In the genomic region with DNA sequence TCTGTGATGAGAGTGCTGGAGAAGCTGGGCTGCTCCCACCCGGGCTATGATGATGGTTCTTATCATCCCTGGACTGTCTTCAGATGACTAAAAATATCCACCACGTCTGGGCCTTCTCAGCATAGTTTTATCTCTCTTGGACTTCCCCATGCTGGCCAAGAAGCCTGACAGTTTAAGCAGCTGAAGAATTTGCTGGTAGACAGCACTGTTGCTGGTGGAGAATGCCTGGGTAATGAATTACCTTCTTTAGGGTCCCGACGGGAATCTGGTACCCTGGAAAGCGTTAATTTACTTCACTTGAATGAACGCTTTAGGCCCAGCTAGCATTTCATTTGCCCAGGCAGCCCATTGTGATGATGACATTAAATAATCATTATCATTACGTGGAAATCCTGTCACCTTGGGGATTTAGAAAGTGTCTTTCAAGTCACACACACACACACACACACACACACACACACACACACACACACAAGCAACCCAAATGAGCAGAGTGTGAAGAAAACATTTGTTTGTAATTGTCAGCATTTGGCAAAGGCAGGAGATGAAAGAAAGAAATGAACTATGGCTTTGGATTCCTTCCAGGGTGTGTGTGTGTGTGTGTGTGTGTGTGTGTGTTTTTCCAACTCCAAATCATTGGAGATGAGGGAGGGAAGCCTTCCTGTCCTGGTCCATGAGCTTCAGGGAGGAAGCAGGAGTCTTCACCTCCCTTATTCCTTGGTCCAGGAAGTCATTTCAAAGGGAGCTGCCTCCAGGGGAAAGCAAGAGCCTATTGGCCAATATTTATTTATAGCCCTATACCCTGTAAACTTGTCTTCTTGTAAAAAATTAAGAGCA, we compare ENCODE assay signal across 11 mouse cellular contexts.
A peak's percentile ranks its signal among the peaks of the same experiment; 100 is the strongest.
DNase-seq lines count a peak whose midpoint lies in the region; ATAC-seq and TF ChIP-seq lines count a peak whose summit lies in the region.
"Had no signal": no experiment of that assay in that cellular context is flagged by ENCODE, and none has a peak within 500 bp of the region (broad histone marks: within the 10 kb centered on the region; RNA-seq: fewer than 3 reads in every experiment).

No protein-coding gene starts in this region.

- no peaks in the 10 kb centered on the region for H3K27me3 ChIP-seq in kidney, postnatal 0 days (ENCODE audit: insufficient read depth, low read length)
- H3K27me3 ChIP-seq in forebrain, embryonic 15.5 days: no peaks in the 10 kb centered on the region
- no peaks in the 10 kb centered on the region for H3K27me3 ChIP-seq in heart, embryonic 16.5 days (ENCODE audit: control insufficient read depth, insufficient read depth, low read length)
- H3K27me3 ChIP-seq in lung, postnatal 0 days (replicated peaks; ENCODE audit: insufficient read depth, low read length): no peaks in the 10 kb centered on the region
- H3K27me3 ChIP-seq: Patski had no signal

- H3K4me2 ChIP-seq in kidney, postnatal 0 days (ENCODE audit: low read length): no peak overlapping the region
- no peak overlapping the region for H3K4me2 ChIP-seq in forebrain, embryonic 15.5 days (replicated peaks)
- peak overlapping the region; percentile 14; the same call in 1 of the 2 replicates for H3K4me2 ChIP-seq in heart, embryonic 16.5 days (ENCODE audit: low read depth, low read length)
- no peak overlapping the region for H3K4me2 ChIP-seq in lung, postnatal 0 days (replicated peaks; ENCODE audit: low read depth, low read length)

- peak; percentile 85 for DNase-seq in kidney, postnatal 0 days (ENCODE audit: low spot score)
- DNase-seq in kidney, postnatal 25 days: no peak
- peak; percentile 55 for DNase-seq in lung, postnatal 0 days (ENCODE audit: low spot score)
- DNase-seq in frontal cortex, postnatal 14 days (ENCODE audit: low spot score in 2 of 2): no peak
- no peak for DNase-seq in gastrocnemius, postnatal 10 days
- DNase-seq: cerebellum, adult 11 months; thymus, postnatal 4 days had no signal

- H3K9ac ChIP-seq in kidney, postnatal 0 days (ENCODE audit: low read depth, low read length): no peak overlapping the region
- no peak overlapping the region for H3K9ac ChIP-seq in forebrain, embryonic 15.5 days (replicated peaks)
- H3K9ac ChIP-seq in heart, embryonic 16.5 days (ENCODE audit: low read length): no peak overlapping the region
- no peak overlapping the region for H3K9ac ChIP-seq in lung, postnatal 0 days (replicated peaks; ENCODE audit: low read depth)

- no peaks in the 10 kb centered on the region for H3K36me3 ChIP-seq in kidney, postnatal 0 days (ENCODE audit: insufficient read depth, low read length)
- no peaks in the 10 kb centered on the region for H3K36me3 ChIP-seq in forebrain, embryonic 15.5 days
- no peaks in the 10 kb centered on the region for H3K36me3 ChIP-seq in heart, embryonic 16.5 days (ENCODE audit: control insufficient read depth, insufficient read depth)
- no peaks in the 10 kb centered on the region for H3K36me3 ChIP-seq in lung, postnatal 0 days (ENCODE audit: insufficient read depth, low read length)

- no peak overlapping the region for H3K4me3 ChIP-seq in kidney, postnatal 0 days (replicated peaks; ENCODE audit: low read depth, low read length)
- H3K4me3 ChIP-seq in forebrain, embryonic 15.5 days: no peak overlapping the region
- H3K4me3 ChIP-seq in heart, embryonic 16.5 days (ENCODE audit: low read length): no peak overlapping the region
- no peak overlapping the region for H3K4me3 ChIP-seq in lung, postnatal 0 days (ENCODE audit: low read depth, low read length)

- no peaks in the 10 kb centered on the region for H3K9me3 ChIP-seq in kidney, postnatal 0 days (replicated peaks; ENCODE audit: low read length)
- H3K9me3 ChIP-seq in forebrain, embryonic 15.5 days: no peaks in the 10 kb centered on the region
- no peaks in the 10 kb centered on the region for H3K9me3 ChIP-seq in heart, embryonic 16.5 days (replicated peaks; ENCODE audit: control insufficient read depth, low read length)
- H3K9me3 ChIP-seq in lung, postnatal 0 days (ENCODE audit: low read length): no peaks in the 10 kb centered on the region

- no peak for TF ChIP-seq CTCF in kidney, postnatal 0 days (IDR thresholded peaks at IDR 0.05; ENCODE audit: low read depth)
- no peak for TF ChIP-seq CTCF in lung, postnatal 0 days (IDR thresholded peaks at IDR 0.05)

- peak; percentile 29; the same call in 1 of the 2 replicates for ATAC-seq in kidney, postnatal 0 days (replicated peaks; ENCODE audit: low FRiP score, low read depth)
- ATAC-seq in forebrain, embryonic 15.5 days (replicated peaks): peak; percentile 58; the same call in 1 of the 2 replicates
- ATAC-seq in heart, embryonic 16.5 days (replicated peaks; ENCODE audit: extremely low read depth, insufficient read depth, low FRiP score): peak; percentile 58
- ATAC-seq in lung, postnatal 0 days: peak; percentile 57
- ATAC-seq: inflammation-experienced regulatory T-cells, adult 6 months had no signal

- TF ChIP-seq EP300 in lung, postnatal 0 days (IDR thresholded peaks at IDR 0.05): no peak

- no peaks in the 10 kb centered on the region for H3K4me1 ChIP-seq in kidney, postnatal 0 days (replicated peaks; ENCODE audit: insufficient read depth, low read length)
- peaks cover 12% of the 10 kb centered on the region; the same call in 1 of the 2 replicates for H3K4me1 ChIP-seq in forebrain, embryonic 15.5 days
- peaks cover 11% of the 10 kb centered on the region for H3K4me1 ChIP-seq in heart, embryonic 16.5 days (ENCODE audit: control insufficient read depth, insufficient read depth, low read length)
- no peaks in the 10 kb centered on the region for H3K4me1 ChIP-seq in lung, postnatal 0 days (ENCODE audit: insufficient read depth, low read depth, low read length)

- WGBS in kidney, postnatal 0 days: 22% methylated on average over 7 of the region's 7 CpGs
- WGBS in forebrain, embryonic 15.5 days: 11% methylated on average over 7 of the region's 7 CpGs
- WGBS in heart, embryonic 16.5 days: 28% methylated on average over 7 of the region's 7 CpGs
- WGBS in lung, postnatal 0 days: 39% methylated on average over 7 of the region's 7 CpGs

- H3K27ac ChIP-seq in kidney, postnatal 0 days: no peak overlapping the region
- H3K27ac ChIP-seq in forebrain, embryonic 15.5 days (replicated peaks): no peak overlapping the region
- peak overlapping the region; percentile 11; the same call in 1 of the 2 replicates for H3K27ac ChIP-seq in heart, embryonic 16.5 days (ENCODE audit: low read length)
- H3K27ac ChIP-seq in lung, postnatal 0 days (ENCODE audit: low read length): no peak overlapping the region

Comparison
In these comparisons a context has a peak if more than half of its experiments do, and no peak if none do; other contexts are left out.
1. DNase-seq: peak in kidney, postnatal 0 days (single experiment) and lung, postnatal 0 days (single experiment); none in kidney, postnatal 25 days (0 of 2), frontal cortex, postnatal 14 days (0 of 2) and gastrocnemius, postnatal 10 days (single experiment).
2. Peak in every context shown above with its lines, with median percentiles within 50 percentile points of each other: ATAC-seq.